Mouse (Mus musculus): Measurements from ENCODE around the gene Gm3238. TPM values are rescaled to one million over a fixed set of nuclear protein-coding genes. Genes with fewer than 3 reads are reported as not detected.

Gm3238 gene
- polyA plus RNA-seq, 1 experiment from 2014 or later: not detected

- no peaks in the 10 kb centered on the region for H3K27me3 ChIP-seq (ENCODE audit: control insufficient read depth, insufficient read depth, low read length)
- H3K36me3 ChIP-seq (ENCODE audit: control insufficient read depth, insufficient read depth, low read length): no peaks in the 10 kb centered on the region
- H3K27ac ChIP-seq (replicated peaks; ENCODE audit: low read depth, low read length): no peak overlapping the region
- 86% methylated on average over 4 of the region's 4 CpGs for WGBS
- DNase-seq (ENCODE audit: low spot score): no peak
- H3K4me3 ChIP-seq (ENCODE audit: low read depth, low read length): no peak overlapping the region
- no peaks in the 10 kb centered on the region for H3K9me3 ChIP-seq (ENCODE audit: control insufficient read depth, low read length)
- no peak overlapping the region for H3K9ac ChIP-seq (ENCODE audit: low read length)
- H3K4me1 ChIP-seq (ENCODE audit: control insufficient read depth, insufficient read depth, low read length): peaks cover 15% of the 10 kb centered on the region
- no peak for ATAC-seq (ENCODE audit: insufficient number of reproducible peaks, low FRiP score, low TSS enrichment, low read depth)
- no peak overlapping the region for H3K4me2 ChIP-seq (ENCODE audit: low read depth, severe bottlenecking)
Measured at GRCm38 (mm10) chr10:77738929-77739328, 32.2 kb downstream of the Gm3238 start.

GRCm38 (mm10) chr10:77735928-77736327 lies 35.2 kb downstream of the Gm3238 start:
- WGBS: 76% methylated on average over 1 of the region's 1 CpGs
- Histone ChIP-seq H3K9me3 (ENCODE audit: control insufficient read depth, low read length) (no peaks in the 10 kb centered on the region), H3K27me3 (ENCODE audit: control insufficient read depth, insufficient read depth, low read length) (no peaks in the 10 kb centered on the region), H3K36me3 (ENCODE audit: control insufficient read depth, insufficient read depth, low read length) (no peaks in the 10 kb centered on the region), H3K4me2 (ENCODE audit: low read depth, severe bottlenecking) (no peak overlapping the region), H3K4me3 (ENCODE audit: low read depth, low read length) (no peak overlapping the region), H3K27ac (replicated peaks; ENCODE audit: low read depth, low read length) (no peak overlapping the region), H3K9ac (ENCODE audit: low read length) (no peak overlapping the region), H3K4me1 (ENCODE audit: control insufficient read depth, insufficient read depth, low read length) (peaks cover 3% of the 10 kb centered on the region; the same call in 1 of the 2 replicates)
- ATAC-seq (ENCODE audit: insufficient number of reproducible peaks, low FRiP score, low TSS enrichment, low read depth) (no peak), DNase-seq (ENCODE audit: low spot score) (no peak)

- H3K27me3 ChIP-seq (ENCODE audit: control insufficient read depth, insufficient read depth, low read length): no peaks in the 10 kb centered on the region
- H3K9me3 ChIP-seq (ENCODE audit: control insufficient read depth, low read length): no peaks in the 10 kb centered on the region
- no peak overlapping the region for H3K4me3 ChIP-seq (ENCODE audit: low read depth, low read length)
- no peaks in the 10 kb centered on the region for H3K4me1 ChIP-seq (ENCODE audit: control insufficient read depth, insufficient read depth, low read length)
- DNase-seq (ENCODE audit: low spot score) (peak; percentile 43), ATAC-seq (ENCODE audit: insufficient number of reproducible peaks, low FRiP score, low TSS enrichment, low read depth) (no peak)
- H3K27ac ChIP-seq (replicated peaks; ENCODE audit: low read depth, low read length): no peak overlapping the region
- WGBS: 55% methylated on average over 4 of the region's 4 CpGs
- no peak overlapping the region for H3K4me2 ChIP-seq (ENCODE audit: low read depth, severe bottlenecking)
- H3K9ac ChIP-seq (ENCODE audit: low read length): no peak overlapping the region
- no peaks in the 10 kb centered on the region for H3K36me3 ChIP-seq (ENCODE audit: control insufficient read depth, insufficient read depth, low read length)
Measured at GRCm38 (mm10) chr10:77729241-77729640, 41.9 kb downstream of the Gm3238 start.

GRCm38 (mm10) chr10:77728280-77728679 lies 42.8 kb downstream of the Gm3238 start:
- ATAC-seq (ENCODE audit: insufficient number of reproducible peaks, low FRiP score, low TSS enrichment, low read depth): no peak
- no peak overlapping the region for H3K4me2 ChIP-seq (ENCODE audit: low read depth, severe bottlenecking)
- no peak overlapping the region for H3K27ac ChIP-seq (replicated peaks; ENCODE audit: low read depth, low read length)
- H3K4me3 ChIP-seq (ENCODE audit: low read depth, low read length): no peak overlapping the region
- H3K9ac ChIP-seq (ENCODE audit: low read length): no peak overlapping the region
- H3K36me3 ChIP-seq (ENCODE audit: control insufficient read depth, insufficient read depth, low read length): no peaks in the 10 kb centered on the region
- 63% methylated on average over 4 of the region's 4 CpGs for WGBS
- H3K27me3 ChIP-seq (ENCODE audit: control insufficient read depth, insufficient read depth, low read length): no peaks in the 10 kb centered on the region
- no peaks in the 10 kb centered on the region for H3K4me1 ChIP-seq (ENCODE audit: control insufficient read depth, insufficient read depth, low read length)
- no peaks in the 10 kb centered on the region for H3K9me3 ChIP-seq (ENCODE audit: control insufficient read depth, low read length)
- DNase-seq (ENCODE audit: low spot score): peak; percentile 26

GRCm38 (mm10) chr10:77726186-77726585 lies 44.9 kb downstream of the Gm3238 start, which contains the start of gene Gm10100:
Gene Gm10100, plus strand, starts transcription at chr10:77726486.
- 29% methylated on average over 3 of the region's 3 CpGs for WGBS
- no peak within 1 kb of the TSS for H3K4me2 ChIP-seq (ENCODE audit: low read depth, severe bottlenecking)
- no peak for DNase-seq (ENCODE audit: low spot score)

GRCm38 (mm10) chr10:77724855-77725254 lies 46.3 kb downstream of the Gm3238 start:
- Histone ChIP-seq H3K4me3 (ENCODE audit: low read depth, low read length) (no peak overlapping the region), H3K36me3 (ENCODE audit: control insufficient read depth, insufficient read depth, low read length) (no peaks in the 10 kb centered on the region), H3K4me2 (ENCODE audit: low read depth, severe bottlenecking) (no peak overlapping the region), H3K27ac (replicated peaks; ENCODE audit: low read depth, low read length) (no peak overlapping the region), H3K4me1 (ENCODE audit: control insufficient read depth, insufficient read depth, low read length) (no peaks in the 10 kb centered on the region), H3K27me3 (ENCODE audit: control insufficient read depth, insufficient read depth, low read length) (no peaks in the 10 kb centered on the region), H3K9me3 (ENCODE audit: control insufficient read depth, low read length) (no peaks in the 10 kb centered on the region), H3K9ac (ENCODE audit: low read length) (no peak overlapping the region)
- WGBS: 76% methylated on average over 8 of the region's 8 CpGs
- no peak for DNase-seq (ENCODE audit: low spot score)
- no peak for ATAC-seq (ENCODE audit: insufficient number of reproducible peaks, low FRiP score, low TSS enrichment, low read depth)

More at GRCm38 (mm10) chr10:77726186-77726585, 44.9 kb downstream of the Gm3238 start, which contains the start of gene Gm10100:
- Histone ChIP-seq H3K9ac (ENCODE audit: low read length) (no peak within 1 kb of the TSS), H3K4me1 (ENCODE audit: control insufficient read depth, insufficient read depth, low read length) (no peaks in the 10 kb centered on the region), H3K36me3 (ENCODE audit: control insufficient read depth, insufficient read depth, low read length) (no peaks in the 10 kb centered on the region), H3K27ac (replicated peaks; ENCODE audit: low read depth, low read length) (no peak within 1 kb of the TSS), H3K27me3 (ENCODE audit: control insufficient read depth, insufficient read depth, low read length) (no peaks in the 10 kb centered on the region), H3K4me3 (ENCODE audit: low read depth, low read length) (no peak within 1 kb of the TSS), H3K9me3 (ENCODE audit: control insufficient read depth, low read length) (no peaks in the 10 kb centered on the region)
- no peak for ATAC-seq (ENCODE audit: insufficient number of reproducible peaks, low FRiP score, low TSS enrichment, low read depth)

Other genes with a start within 250 kb of the Gm3238 start
- gene Itgb2, start 241.1 kb downstream of the Gm3238 start, polyA plus RNA-seq (2014; fragmentation: Nextera tagmentation; extraction: Ambion mirVana): 0.64 and 0.68 TPM in 2 replicates
- gene Pttg1ip, start 189.6 kb downstream of the Gm3238 start, polyA plus RNA-seq (2014; fragmentation: Nextera tagmentation; extraction: Ambion mirVana): 75.5 and 84.6 TPM in 2 replicates
- gene Sumo3, start 165.2 kb downstream of the Gm3238 start, polyA plus RNA-seq (2014; fragmentation: Nextera tagmentation; extraction: Ambion mirVana): 340 and 351 TPM in 2 replicates
- 2.3 TPM in 1 of 2 replicates, not detected in the other for gene Gm49325, start 165.1 kb downstream of the Gm3238 start, polyA plus RNA-seq (2014; fragmentation: Nextera tagmentation; extraction: Ambion mirVana)
- 52.3 and 52.6 TPM in 2 replicates for gene Ube2g2, start 149.1 kb downstream of the Gm3238 start, polyA plus RNA-seq (2014; fragmentation: Nextera tagmentation; extraction: Ambion mirVana)
- 0.45 and 0.84 TPM in 2 replicates for gene Tspear, start 84.8 kb downstream of the Gm3238 start, polyA plus RNA-seq (2014; fragmentation: Nextera tagmentation; extraction: Ambion mirVana)
- gene Gm19402, start 80.6 kb downstream of the Gm3238 start, polyA plus RNA-seq (2014; fragmentation: Nextera tagmentation; extraction: Ambion mirVana): not detected in 2 replicates
- not detected in 2 replicates for gene Gm9508, start 74.1 kb downstream of the Gm3238 start, polyA plus RNA-seq (2014; fragmentation: Nextera tagmentation; extraction: Ambion mirVana)
- not detected in 2 replicates for gene Gm10272, start 64.7 kb downstream of the Gm3238 start, polyA plus RNA-seq (2014; fragmentation: Nextera tagmentation; extraction: Ambion mirVana)
- not detected in 2 replicates for gene Gm10024, start 59.9 kb downstream of the Gm3238 start, polyA plus RNA-seq (2014; fragmentation: Nextera tagmentation; extraction: Ambion mirVana)
- not detected in 2 replicates for gene Gm10142, start 55.5 kb downstream of the Gm3238 start, polyA plus RNA-seq (2014; fragmentation: Nextera tagmentation; extraction: Ambion mirVana)
- not detected in 2 replicates for gene Krtap12-1, start 50.7 kb downstream of the Gm3238 start, polyA plus RNA-seq (2014; fragmentation: Nextera tagmentation; extraction: Ambion mirVana)
- gene Gm10100, start 44.8 kb downstream of the Gm3238 start, polyA plus RNA-seq (2014; fragmentation: Nextera tagmentation; extraction: Ambion mirVana): not detected in 2 replicates
- not detected in 2 replicates for gene Gm18596, start 28.7 kb downstream of the Gm3238 start, polyA plus RNA-seq (2014; fragmentation: Nextera tagmentation; extraction: Ambion mirVana)
- not detected in 2 replicates for gene Gm9736, start 20.0 kb downstream of the Gm3238 start, polyA plus RNA-seq (2014; fragmentation: Nextera tagmentation; extraction: Ambion mirVana)
- gene Gm3233, start 11.6 kb downstream of the Gm3238 start, polyA plus RNA-seq (2014; fragmentation: Nextera tagmentation; extraction: Ambion mirVana): not detected in 2 replicates
- gene Gm7138, start 5.6 kb upstream of the Gm3238 start, polyA plus RNA-seq (2014; fragmentation: Nextera tagmentation; extraction: Ambion mirVana): not detected in 2 replicates
- gene Gm3250, start 11.2 kb upstream of the Gm3238 start, polyA plus RNA-seq (2014; fragmentation: Nextera tagmentation; extraction: Ambion mirVana): not detected in 2 replicates
- gene Gm7137, start 16.9 kb upstream of the Gm3238 start, polyA plus RNA-seq (2014; fragmentation: Nextera tagmentation; extraction: Ambion mirVana): not detected in 2 replicates
- not detected in 2 replicates for gene Gm9639, start 23.8 kb upstream of the Gm3238 start, polyA plus RNA-seq (2014; fragmentation: Nextera tagmentation; extraction: Ambion mirVana)
- gene Gm19668, start 27.8 kb upstream of the Gm3238 start, polyA plus RNA-seq (2014; fragmentation: Nextera tagmentation; extraction: Ambion mirVana): not detected in 2 replicates
- not detected in 2 replicates for gene Gm9507, start 40.5 kb upstream of the Gm3238 start, polyA plus RNA-seq (2014; fragmentation: Nextera tagmentation; extraction: Ambion mirVana)
- not detected in 2 replicates for gene Gm2696, start 43.4 kb upstream of the Gm3238 start, polyA plus RNA-seq (2014; fragmentation: Nextera tagmentation; extraction: Ambion mirVana)
- not detected in 2 replicates for gene Krtap10-4, start 55.8 kb upstream of the Gm3238 start, polyA plus RNA-seq (2014; fragmentation: Nextera tagmentation; extraction: Ambion mirVana)
- not detected in 2 replicates for gene Krtap10-10, start 64.6 kb upstream of the Gm3238 start, polyA plus RNA-seq (2014; fragmentation: Nextera tagmentation; extraction: Ambion mirVana)
- gene Gm36176, start 75.5 kb upstream of the Gm3238 start, polyA plus RNA-seq (2014; fragmentation: Nextera tagmentation; extraction: Ambion mirVana): not detected in 2 replicates
- gene Gm10318, start 81.5 kb upstream of the Gm3238 start, polyA plus RNA-seq (2014; fragmentation: Nextera tagmentation; extraction: Ambion mirVana): not detected in 2 replicates
- gene Gm3285, start 90.7 kb upstream of the Gm3238 start, polyA plus RNA-seq (2014; fragmentation: Nextera tagmentation; extraction: Ambion mirVana): not detected in 2 replicates
- 1.4 and 1.5 TPM in 2 replicates for gene Lrrc3, start 131.2 kb upstream of the Gm3238 start, polyA plus RNA-seq (2014; fragmentation: Nextera tagmentation; extraction: Ambion mirVana)
- gene Trpm2, start 199.2 kb upstream of the Gm3238 start, polyA plus RNA-seq (2014; fragmentation: Nextera tagmentation; extraction: Ambion mirVana): 0.10 and 0.27 TPM in 2 replicates
- 29.5 and 31.0 TPM in 2 replicates for gene 1810043G02Rik, start 207.2 kb upstream of the Gm3238 start, polyA plus RNA-seq (2014; fragmentation: Nextera tagmentation; extraction: Ambion mirVana)
- gene Pfkl, start 238.8 kb upstream of the Gm3238 start, polyA plus RNA-seq (2014; fragmentation: Nextera tagmentation; extraction: Ambion mirVana): 157 and 161 TPM in 2 replicates